Mouse (Mus musculus) heart, embryonic 12.5 days (tissue): ENCODE results near the gene Pacsin3. TPM values are rescaled to one million over a fixed set of nuclear protein-coding genes. Genes with fewer than 3 reads are reported as not detected.

ENCODE experiments used
- ATAC-seq: fragments of 200-750 bp; cut with Nextera tagmentation; 2 replicates; pipeline ENCODE4 v1.8.0; 2017; ENCODE audit warnings: moderate TSS enrichment, moderate library complexity; ENCODE audit not compliant: insufficient number of reproducible peaks, low FRiP score
- H3K27ac ChIP-seq: fragments of 300-500 bp; sonication (generic); 2 replicates; pipeline ENCODE4 v1.5.1; 2016; ENCODE audit warnings: mild to moderate bottlenecking, moderate library complexity; ENCODE audit not compliant: poor library complexity, severe bottlenecking
- H3K27me3 ChIP-seq: fragments of 300-500 bp; sonication (generic); replicated peaks from 2 replicates; pipeline ENCODE4 v1.6.1; 2016; ENCODE audit warnings: mild to moderate bottlenecking, moderate library complexity
- H3K36me3 ChIP-seq: fragments of 300-500 bp; sonication (generic); 2 replicates; pipeline ENCODE4 v1.6.1; 2016; ENCODE audit warnings: mild to moderate bottlenecking, moderate library complexity
- H3K4me1 ChIP-seq: fragments of 300-500 bp; sonication (generic); replicated peaks from 2 replicates; pipeline ENCODE4 v1.6.1; 2016; ENCODE audit warnings: mild to moderate bottlenecking
- H3K4me2 ChIP-seq: fragments of 300-500 bp; sonication (generic); 2 replicates; pipeline ENCODE4 v1.6.1; 2016; ENCODE audit warnings: mild to moderate bottlenecking, moderate library complexity
- H3K4me3 ChIP-seq: fragments of 300-500 bp; sonication (generic); 2 replicates; pipeline ENCODE4 v1.5.1; 2016; ENCODE audit warnings: mild to moderate bottlenecking
- H3K9ac ChIP-seq: fragments of 300-500 bp; sonication (generic); 2 replicates; pipeline ENCODE4 v1.6.1; 2016; ENCODE audit warnings: mild to moderate bottlenecking, moderate library complexity
- H3K9me3 ChIP-seq: fragments of 300-500 bp; sonication (generic); replicated peaks from 2 replicates; pipeline ENCODE4 v1.6.1; 2016; ENCODE audit warnings: mild to moderate bottlenecking, moderate library complexity
- WGBS: fragments of 180-500 bp; shearing (Covaris S2); methylation state at CpG from one replicate; pipeline ENCODE4 v1.1.7; 2016; 5-methylcytosine and 5-hydroxymethylcytosine counted together
- polyA plus RNA-seq: library from polyadenylated mRNA; unstranded; fragments of >200 nt; fragmentation: Nextera tagmentation; extraction: Ambion mirVana; gene quantifications from 2 replicates; pipeline ENCODE4 v1.2.1, GENCODE M21; 2016

The Pacsin3 gene
- polyA plus RNA-seq, 1 experiment from 2014 or later, result 30.4 TPM

DNA sequence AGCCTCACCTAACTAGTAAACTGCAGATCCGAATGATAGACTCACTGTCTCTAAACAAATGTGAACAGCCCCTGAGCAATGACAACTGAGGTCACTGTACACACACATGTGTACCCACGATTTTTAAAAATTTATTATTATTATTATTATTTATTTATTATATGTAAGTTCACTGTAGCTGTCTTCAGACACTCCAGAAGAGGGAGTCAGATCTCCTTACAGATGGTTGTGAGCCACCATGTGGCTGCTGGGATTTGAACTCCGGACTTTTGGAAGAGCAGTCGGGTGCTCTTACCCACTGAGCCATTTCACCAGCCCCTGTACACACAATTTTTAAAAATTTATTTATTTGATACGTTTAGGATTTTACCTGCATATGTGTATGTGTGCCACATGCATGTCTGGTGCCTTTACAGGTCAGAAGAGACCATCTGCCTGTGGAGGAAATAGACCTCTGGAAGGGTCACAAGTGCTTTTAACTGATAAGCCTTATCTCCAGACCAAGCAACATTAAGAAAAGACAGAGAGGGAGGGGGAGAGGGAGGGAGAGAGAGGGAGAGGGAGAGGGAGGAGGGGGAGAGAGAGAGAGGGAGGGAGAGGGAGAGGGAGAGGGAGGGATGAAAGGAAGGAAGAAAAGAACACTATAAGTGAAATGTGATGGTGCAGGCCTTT is 11.1 kb upstream of the Pacsin3 start:
- no peak overlapping the region for H3K9ac ChIP-seq
- peak; percentile 79 for ATAC-seq
- H3K27ac ChIP-seq, result no peak overlapping the region
- H3K4me1 ChIP-seq, result no peaks in the 10 kb centered on the region; the same call in 1 of the 2 replicates
- no peaks in the 10 kb centered on the region for H3K9me3 ChIP-seq
- H3K27me3 ChIP-seq, result no peaks in the 10 kb centered on the region
- WGBS, result 54% methylated on average over 5 of the region's 5 CpGs
- no peaks in the 10 kb centered on the region for H3K36me3 ChIP-seq
- no peak overlapping the region for H3K4me3 ChIP-seq
- no peak overlapping the region for H3K4me2 ChIP-seq

GRCm38 (mm10) chr2:91248366-91248765 is 7.4 kb upstream of the Pacsin3 start:
- Histone ChIP-seq H3K27ac (no peak overlapping the region), H3K27me3 (0 out of 2 replicates have a peak, but pooled peaks cover under 1% of the 10 kb centered on the region), H3K4me3 (no peak overlapping the region), H3K4me2 (no peak overlapping the region), H3K9ac (no peak overlapping the region), H3K4me1 (peaks cover 13% of the 10 kb centered on the region), H3K36me3 (no peaks in the 10 kb centered on the region), H3K9me3 (no peaks in the 10 kb centered on the region)
- WGBS, result 73% methylated on average over 4 of the region's 4 CpGs
- ATAC-seq, result no peak

DNA sequence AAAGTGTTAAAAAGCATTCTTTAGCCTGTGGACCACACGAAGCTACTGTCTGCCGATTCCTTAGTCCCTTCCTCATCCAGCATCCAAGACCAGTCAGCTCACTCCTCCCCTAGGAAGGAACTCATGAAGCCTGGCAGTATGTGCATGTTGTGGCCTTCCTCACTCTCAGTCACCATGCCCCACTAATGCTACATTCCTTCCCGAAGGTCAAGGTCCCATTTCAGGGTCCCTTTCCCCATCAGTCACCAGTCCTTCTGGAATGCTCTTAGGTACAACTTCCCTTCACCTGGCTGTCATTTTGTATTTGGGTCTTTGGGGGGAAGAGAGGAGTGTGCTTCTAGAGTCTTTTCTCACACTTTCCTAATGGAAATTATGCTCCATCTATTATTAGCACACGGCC is 3.8 kb upstream of the Pacsin3 start:
- Histone ChIP-seq H3K4me1 (peaks cover 28% of the 10 kb centered on the region), H3K4me3 (no peak overlapping the region), H3K36me3 (no peaks in the 10 kb centered on the region), H3K9ac (no peak overlapping the region), H3K27me3 (peaks cover 26% of the 10 kb centered on the region), H3K4me2 (no peak overlapping the region), H3K27ac (peak overlapping the region; percentile 54; the same call in 1 of the 2 replicates), H3K9me3 (no peaks in the 10 kb centered on the region)
- 57% methylated on average over 4 of the region's 4 CpGs for WGBS
- no peak for ATAC-seq

GRCm38 (mm10) chr2:91252512-91252911 is 3.2 kb upstream of the Pacsin3 start:
- H3K27ac ChIP-seq, result peak overlapping the region; percentile 53

DNA sequence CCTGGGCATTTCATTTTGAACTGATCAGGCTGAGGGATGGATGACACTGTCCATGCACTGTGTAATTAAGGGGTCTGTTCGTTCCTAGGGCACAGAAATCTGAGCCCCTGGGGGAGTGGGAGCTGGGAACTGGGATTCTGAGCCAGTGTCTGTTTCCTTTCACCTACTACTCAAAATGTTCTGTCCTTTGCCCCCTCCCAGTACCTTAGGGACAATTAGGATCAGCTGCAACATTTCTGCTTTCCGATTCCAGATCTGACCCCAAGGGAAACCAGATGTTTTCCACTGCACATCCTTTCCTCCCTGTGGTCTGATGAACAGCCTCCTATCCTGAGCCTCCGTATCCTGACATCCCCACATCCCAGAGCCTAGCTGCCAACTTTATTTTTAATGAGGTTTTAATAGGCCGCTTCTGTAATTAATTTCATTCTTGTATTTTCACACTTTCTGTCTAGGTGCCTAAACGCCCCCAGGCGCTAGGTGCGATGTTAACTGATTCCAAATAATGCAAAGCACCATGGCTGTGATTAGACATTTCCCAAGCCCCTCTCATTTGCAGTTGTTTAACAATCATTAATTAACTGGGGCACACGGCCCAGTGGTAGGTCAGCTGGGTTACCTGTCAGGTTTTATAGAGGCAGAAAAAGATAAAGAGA is 901 bp upstream of the Pacsin3 start:
- no peak overlapping the region for H3K9ac ChIP-seq

More at GRCm38 (mm10) chr2:91252512-91252911, 3.2 kb upstream of the Pacsin3 start:
- H3K36me3 ChIP-seq, result no peaks in the 10 kb centered on the region
- no peak overlapping the region for H3K4me3 ChIP-seq
- no peak for ATAC-seq
- no peak overlapping the region for H3K4me2 ChIP-seq
- no peak overlapping the region for H3K9ac ChIP-seq
- no peaks in the 10 kb centered on the region for H3K9me3 ChIP-seq
- WGBS, result 45% methylated on average over 4 of the region's 4 CpGs
- H3K27me3 ChIP-seq, result peaks cover 26% of the 10 kb centered on the region
- H3K4me1 ChIP-seq, result peaks cover 32% of the 10 kb centered on the region

GRCm38 (mm10) chr2:91256256-91257125 is 737 bp downstream of the Pacsin3 start:
- H3K27ac ChIP-seq, result peak overlapping the region; percentile 53
- peak overlapping the region; percentile 79 for H3K4me3 ChIP-seq
- no peaks in the 10 kb centered on the region for H3K9me3 ChIP-seq
- peak overlapping the region; percentile 76 for H3K9ac ChIP-seq
- H3K36me3 ChIP-seq, result peaks cover 7% of the 10 kb centered on the region
- under 1% methylated on average over 52 of the region's 52 CpGs for WGBS
- peaks cover 51% of the 10 kb centered on the region for H3K4me1 ChIP-seq
- peak; percentile 74 for ATAC-seq
- H3K4me2 ChIP-seq, result peak overlapping the region; percentile 80
- peaks cover 31% of the 10 kb centered on the region for H3K27me3 ChIP-seq

More for the DNA sequence above, 901 bp upstream of the Pacsin3 start:
- Histone ChIP-seq H3K9me3 (no peaks in the 10 kb centered on the region), H3K4me3 (no peak overlapping the region), H3K27ac (no peak overlapping the region), H3K36me3 (no peaks in the 10 kb centered on the region), H3K4me2 (peak overlapping the region; percentile 80; the same call in 1 of the 2 replicates), H3K27me3 (peaks cover 31% of the 10 kb centered on the region), H3K4me1 (peaks cover 46% of the 10 kb centered on the region)
- 39% methylated on average over 8 of the region's 8 CpGs for WGBS
- ATAC-seq, result no peak

DNA sequence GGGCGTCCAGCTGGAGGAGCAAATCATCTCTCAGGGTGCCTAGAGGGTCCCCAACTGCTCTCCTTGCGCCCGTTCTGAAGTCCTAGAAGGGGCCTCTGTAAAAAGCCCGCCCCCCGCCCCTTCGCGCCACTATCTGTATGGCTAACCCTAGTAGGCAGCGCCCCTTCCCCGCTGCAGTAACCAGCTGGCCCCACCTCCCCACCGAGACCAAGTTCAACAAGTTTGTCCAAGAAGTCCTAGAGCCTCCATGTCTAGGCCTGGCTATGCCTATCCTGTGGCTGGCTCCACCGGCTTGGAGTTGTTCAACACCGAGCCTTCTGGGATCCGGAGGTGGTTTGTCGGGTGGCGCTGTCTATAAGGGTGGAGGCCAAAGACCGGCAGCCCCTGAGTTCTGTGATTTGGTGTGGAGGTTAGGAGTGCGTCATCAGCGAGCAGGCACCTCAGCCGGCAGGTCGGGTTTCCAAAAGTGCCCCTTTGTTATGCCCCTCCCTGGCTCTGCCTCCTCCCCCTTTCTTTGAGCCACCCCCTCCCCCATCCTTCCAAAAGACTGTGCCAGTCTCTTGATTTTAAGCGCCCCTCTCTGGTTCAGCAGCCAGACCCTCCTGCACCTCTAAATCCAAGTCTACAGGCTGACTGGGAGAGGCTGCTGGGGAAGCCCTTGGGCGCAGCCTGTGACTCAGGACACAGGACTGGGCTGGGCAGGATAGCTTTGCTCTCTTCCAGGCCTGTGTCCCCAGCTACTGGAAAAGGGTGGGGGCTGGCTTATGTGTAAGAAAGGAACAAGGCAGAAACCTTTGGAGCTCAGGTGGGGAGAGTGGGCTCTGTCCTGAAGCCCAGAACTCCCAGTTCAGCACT is 1.6 kb downstream of the Pacsin3 start:
- H3K27me3 ChIP-seq, result peaks cover 31% of the 10 kb centered on the region
- H3K9ac ChIP-seq, result peak overlapping the region; percentile 76
- ATAC-seq, result peak; percentile 49; the same call in 1 of the 2 replicates
- peaks cover 44% of the 10 kb centered on the region for H3K4me1 ChIP-seq
- peak overlapping the region; percentile 80 for H3K4me2 ChIP-seq
- peak overlapping the region; percentile 53 for H3K27ac ChIP-seq
- peaks cover 13% of the 10 kb centered on the region for H3K36me3 ChIP-seq
- 3% methylated on average over 22 of the region's 22 CpGs for WGBS
- H3K4me3 ChIP-seq, result peak overlapping the region; percentile 79
- no peaks in the 10 kb centered on the region for H3K9me3 ChIP-seq

DNA sequence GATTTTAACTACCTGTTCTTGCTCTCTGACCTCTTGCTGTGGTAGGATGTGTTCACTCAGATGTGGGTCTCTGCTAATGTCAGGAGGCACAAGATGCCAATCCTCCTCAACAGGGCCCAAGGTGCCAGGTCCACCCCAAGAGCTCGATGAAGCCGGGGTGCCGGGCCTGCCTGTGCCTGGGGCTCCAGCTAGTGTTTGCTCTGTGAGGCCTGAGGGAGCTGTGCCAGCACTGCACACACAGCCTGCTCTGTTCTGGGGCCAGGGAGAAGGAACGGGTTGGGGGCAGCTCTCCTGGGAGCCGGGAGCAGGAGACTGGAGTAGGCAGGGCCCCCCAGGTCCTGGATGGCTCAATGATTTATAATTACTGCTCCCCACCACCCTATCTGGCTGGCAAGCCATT is 2.3 kb downstream of the Pacsin3 start:
- 79% methylated on average over 5 of the region's 5 CpGs for WGBS
- Histone ChIP-seq H3K4me2 (peak overlapping the region; percentile 80), H3K4me1 (peaks cover 38% of the 10 kb centered on the region), H3K9ac (peak overlapping the region; percentile 76), H3K36me3 (peaks cover 20% of the 10 kb centered on the region), H3K27me3 (peaks cover 31% of the 10 kb centered on the region), H3K4me3 (peak overlapping the region; percentile 79), H3K9me3 (no peaks in the 10 kb centered on the region), H3K27ac (no peak overlapping the region)
- no peak for ATAC-seq

GRCm38 (mm10) chr2:91258830-91259229 is 3.1 kb downstream of the Pacsin3 start:
- H3K9ac ChIP-seq, result peak overlapping the region; percentile 76; the same call in 1 of the 2 replicates
- H3K4me2 ChIP-seq, result no peak overlapping the region
- WGBS, result 47% methylated on average over 1 of the region's 1 CpGs
- no peaks in the 10 kb centered on the region for H3K9me3 ChIP-seq
- peaks cover 27% of the 10 kb centered on the region for H3K27me3 ChIP-seq
- H3K36me3 ChIP-seq, result peaks cover 20% of the 10 kb centered on the region
- no peak overlapping the region for H3K27ac ChIP-seq
- no peak overlapping the region for H3K4me3 ChIP-seq
- peaks cover 38% of the 10 kb centered on the region for H3K4me1 ChIP-seq
- ATAC-seq, result no peak

- Histone ChIP-seq H3K9me3 (no peaks in the 10 kb centered on the region), H3K4me2 (peak overlapping the region; percentile 13; the same call in 1 of the 2 replicates), H3K4me3 (no peak overlapping the region), H3K4me1 (peaks cover 44% of the 10 kb centered on the region), H3K9ac (0 out of 2 replicates have a peak overlapping the region, but pooled peaks have one; percentile 14), H3K27ac (0 out of 2 replicates have a peak overlapping the region, but pooled peaks have one; percentile 29), H3K36me3 (peaks cover 20% of the 10 kb centered on the region), H3K27me3 (peaks cover 20% of the 10 kb centered on the region)
- no peak for ATAC-seq
- 59% methylated on average over 1 of the region's 1 CpGs for WGBS
These were observed 3.7 kb downstream of the Pacsin3 start for GRCm38 (mm10) chr2:91259493-91259892.
